Mouse (Mus musculus) CD8-positive naive resting alpha-beta T cell, adult 2 months (primary cell): ENCODE measurements around the gene Arid3b.

Source experiments
- DNase-seq, 2 experiments: peaks; one replicate each; pipeline ENCODE4 v3.0.0; 2022; ENCODE audit warnings: low read depth in 2 of 2, low spot score in 2 of 2

Gene Arid3b

DNA sequence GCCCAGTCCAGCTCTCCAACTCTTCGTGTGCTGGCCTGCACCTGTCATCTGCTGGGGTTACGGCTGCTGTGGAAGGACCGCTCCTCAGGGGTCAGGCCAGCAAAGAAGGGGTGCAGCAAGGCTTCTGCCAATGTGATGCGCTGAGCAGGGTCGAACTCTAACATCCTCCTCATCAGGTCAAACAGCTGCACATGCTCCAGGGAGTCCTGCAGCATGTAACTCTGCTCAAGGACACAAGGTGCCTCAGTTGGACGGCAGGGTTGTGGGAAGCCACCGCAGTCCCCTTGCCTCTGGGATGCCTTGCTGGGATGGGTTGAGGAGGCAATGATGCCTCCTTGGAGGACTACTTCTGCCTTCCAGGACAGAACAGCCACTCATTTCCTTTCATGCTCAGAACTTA is 85.7 kb downstream of the Arid3b start:
- no peak for DNase-seq

DNA sequence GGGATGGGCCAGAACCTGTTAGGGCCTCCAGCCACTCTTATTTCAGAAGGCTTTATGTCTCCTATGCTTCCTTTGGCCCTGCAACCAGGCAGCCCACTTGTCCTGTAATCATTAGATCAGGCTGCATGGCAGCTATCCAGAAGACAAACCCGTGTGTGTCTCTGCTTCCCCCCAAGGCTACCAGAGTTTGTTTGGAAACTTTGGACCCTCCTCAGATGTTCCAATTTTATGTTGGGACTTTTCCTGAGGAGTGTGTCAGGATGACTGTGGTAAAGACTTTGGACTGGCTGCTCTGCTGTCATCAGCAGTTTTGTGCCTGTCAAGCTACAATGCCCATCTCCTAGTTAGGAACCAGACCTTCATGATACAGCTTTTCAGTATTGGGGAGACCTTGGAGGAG is 87.8 kb downstream of the Arid3b start:
- no peak for DNase-seq

DNA sequence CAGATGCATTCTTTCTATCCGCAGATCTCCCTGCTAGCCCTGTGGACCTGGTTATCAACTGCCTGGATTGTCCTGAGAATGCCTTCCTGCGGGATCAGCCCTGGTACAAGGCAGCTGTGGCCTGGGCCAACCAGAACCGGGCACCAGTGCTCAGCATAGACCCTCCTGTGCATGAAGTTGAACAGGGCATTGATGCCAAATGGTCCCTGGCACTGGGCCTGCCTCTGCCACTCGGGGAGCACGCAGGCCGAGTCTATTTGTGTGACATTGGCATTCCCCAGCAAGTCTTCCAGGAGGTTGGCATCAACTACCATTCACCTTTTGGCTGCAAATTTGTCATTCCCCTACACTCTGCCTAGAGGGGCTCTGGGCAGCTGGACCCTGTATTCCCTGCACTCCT is 88.5 kb downstream of the Arid3b start:
- DNase-seq, result no peak

DNA sequence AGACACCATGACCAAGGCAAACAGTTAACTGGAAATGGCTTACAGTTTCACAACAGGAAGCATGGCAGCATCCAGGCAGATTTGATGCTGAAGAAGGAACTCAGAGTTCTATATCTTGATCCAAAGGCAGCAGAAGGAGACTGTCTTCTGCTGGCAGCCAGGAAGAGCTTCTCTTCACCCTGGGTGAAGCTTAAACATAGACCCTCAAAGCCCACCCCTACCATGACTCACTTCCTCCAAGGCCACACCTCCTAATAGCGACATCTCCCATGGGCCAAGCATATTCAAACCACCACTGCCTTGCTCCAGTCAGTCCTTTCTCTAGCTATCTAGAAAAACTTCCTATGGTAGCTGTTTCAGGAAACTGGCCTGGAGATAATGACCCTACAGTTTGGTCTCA is 89.5 kb downstream of the Arid3b start:
- DNase-seq, result no peak

DNA sequence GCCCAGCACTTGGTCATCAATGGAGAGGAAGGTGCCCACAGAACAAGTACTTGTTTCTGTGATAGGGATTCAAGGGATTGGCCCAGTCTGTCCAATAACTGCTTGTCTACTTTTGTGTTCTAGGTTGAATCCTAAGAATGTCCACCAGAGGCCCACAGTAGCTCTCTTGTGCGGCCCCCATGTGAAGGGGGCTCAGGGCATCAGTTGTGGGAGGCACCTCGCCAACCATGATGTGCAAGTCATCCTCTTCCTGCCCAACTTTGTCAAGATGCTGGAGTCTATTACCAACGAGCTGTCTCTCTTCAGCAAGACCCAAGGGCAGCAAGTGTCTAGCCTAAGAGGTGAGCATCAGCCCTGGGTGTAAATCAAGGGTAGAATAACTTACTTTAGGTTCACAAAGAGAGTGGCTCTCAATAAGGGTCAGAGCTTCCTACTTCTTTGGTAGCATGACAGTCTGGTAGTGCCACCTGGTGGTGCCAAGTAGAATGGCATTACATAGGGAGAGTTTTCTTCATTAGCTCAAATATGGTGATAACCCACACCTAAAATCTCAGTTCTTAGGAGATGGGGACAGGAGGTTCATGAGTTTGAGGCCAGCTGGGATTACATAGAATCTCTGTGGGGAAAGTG is 92.0 kb downstream of the Arid3b start:
- DNase-seq, result peak in 1 of 2 experiments; percentile 48
